Mouse (Mus musculus) midbrain, embryonic 15.5 days (tissue): ENCODE results near the gene Mrpl22. TPM values are rescaled to one million over a fixed set of nuclear protein-coding genes. Genes with fewer than 3 reads are reported as not detected.

ENCODE experiments used
- ATAC-seq: fragments of 200-750 bp; cut with Nextera tagmentation; replicated peaks from 2 replicates; pipeline ENCODE4 v1.8.0; 2017; ENCODE audit warnings: moderate TSS enrichment
- H3K27ac ChIP-seq: fragments of 300-500 bp; sonication (generic); 2 replicates; pipeline ENCODE4 v1.5.1; 2015; ENCODE audit warnings: mild to moderate bottlenecking, inconsistent platforms
- H3K27me3 ChIP-seq: fragments of 300-500 bp; sonication (generic); replicated peaks from 2 replicates; pipeline ENCODE4 v1.6.1; 2015; ENCODE audit warnings: inconsistent platforms
- H3K36me3 ChIP-seq: fragments of 300-500 bp; sonication (generic); replicated peaks from 2 replicates; pipeline ENCODE4 v1.6.1; 2015; ENCODE audit warnings: inconsistent platforms
- H3K4me1 ChIP-seq: fragments of 300-500 bp; sonication (generic); 2 replicates; pipeline ENCODE4 v1.6.1; 2015; ENCODE audit warnings: inconsistent platforms
- H3K4me2 ChIP-seq: fragments of 300-500 bp; sonication (generic); 2 replicates; pipeline ENCODE4 v1.6.1; 2015; ENCODE audit warnings: inconsistent platforms, mild to moderate bottlenecking, moderate library complexity
- H3K4me3 ChIP-seq: fragments of 300-500 bp; sonication (generic); 2 replicates; pipeline ENCODE4 v1.5.1; 2015; ENCODE audit warnings: mild to moderate bottlenecking, inconsistent platforms
- H3K9ac ChIP-seq: fragments of 300-500 bp; sonication (generic); 2 replicates; pipeline ENCODE4 v1.6.1; 2015; ENCODE audit warnings: mild to moderate bottlenecking, inconsistent platforms
- H3K9me3 ChIP-seq: fragments of 300-500 bp; sonication (generic); 2 replicates; pipeline ENCODE4 v1.6.1; 2016; ENCODE audit warnings: inconsistent platforms
- WGBS: fragments of 180-500 bp; shearing (Covaris S2); methylation state at CpG from one replicate; pipeline ENCODE4 v1.1.7; 2015; ENCODE audit warnings: mixed read lengths; 5-methylcytosine and 5-hydroxymethylcytosine counted together
- polyA plus RNA-seq: library from polyadenylated mRNA; unstranded; fragments of >200 nt; fragmentation: Nextera tagmentation; extraction: Ambion mirVana; gene quantifications from 2 replicates; pipeline ENCODE4 v1.2.1, GENCODE M21; 2015

Mrpl22 gene
- 93.1 and 95.2 TPM in 2 replicates for polyA plus RNA-seq

DNA sequence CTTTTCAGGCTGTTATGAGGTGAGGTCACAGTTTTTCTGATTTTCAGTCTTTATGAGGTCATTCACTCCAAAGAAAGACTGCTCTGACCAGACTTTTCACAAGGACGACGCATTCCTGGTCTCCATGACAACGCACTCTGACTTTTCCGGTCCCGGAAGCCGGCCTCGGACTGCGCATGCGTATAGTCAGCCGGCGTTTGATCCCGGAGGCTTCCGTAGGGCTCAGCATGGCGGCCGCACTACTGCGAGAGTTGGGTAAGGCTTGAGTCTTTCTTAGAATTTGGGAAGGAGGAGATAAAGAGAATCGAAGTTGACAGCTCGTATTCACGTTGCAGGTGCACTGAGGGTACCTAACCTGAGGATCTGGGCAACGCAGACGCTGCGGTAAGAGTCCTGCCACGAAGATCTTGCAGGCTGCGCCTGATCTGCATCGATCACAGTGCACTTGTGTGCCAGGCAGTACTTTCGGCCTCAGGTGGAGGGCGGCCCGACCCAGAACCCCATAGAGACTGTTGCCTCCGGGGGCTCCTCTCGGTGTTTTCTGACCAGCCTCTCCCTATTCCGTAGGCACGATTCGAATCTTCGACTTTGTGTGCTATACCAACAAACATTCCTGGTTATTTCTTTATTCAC lies at the start of gene Mrpl22:
Gene Mrpl22 (plus strand): TSS at position 203 of the 633 bp plus-strand sequence.
- peak within 1 kb of the TSS; percentile 63 for H3K4me2 ChIP-seq
- peak within 1 kb of the TSS; percentile 91 for H3K4me3 ChIP-seq
- under 1% methylated on average over 34 of the region's 34 CpGs for WGBS
- peaks cover 22% of the 10 kb centered on the region for H3K4me1 ChIP-seq
- H3K27ac ChIP-seq = peak within 1 kb of the TSS; percentile 79
- H3K36me3 ChIP-seq = peaks cover 27% of the 10 kb centered on the region
- no peaks in the 10 kb centered on the region for H3K27me3 ChIP-seq
- ATAC-seq = peak; percentile 75
- peak within 1 kb of the TSS; percentile 66 for H3K9ac ChIP-seq
- no peaks in the 10 kb centered on the region for H3K9me3 ChIP-seq

DNA sequence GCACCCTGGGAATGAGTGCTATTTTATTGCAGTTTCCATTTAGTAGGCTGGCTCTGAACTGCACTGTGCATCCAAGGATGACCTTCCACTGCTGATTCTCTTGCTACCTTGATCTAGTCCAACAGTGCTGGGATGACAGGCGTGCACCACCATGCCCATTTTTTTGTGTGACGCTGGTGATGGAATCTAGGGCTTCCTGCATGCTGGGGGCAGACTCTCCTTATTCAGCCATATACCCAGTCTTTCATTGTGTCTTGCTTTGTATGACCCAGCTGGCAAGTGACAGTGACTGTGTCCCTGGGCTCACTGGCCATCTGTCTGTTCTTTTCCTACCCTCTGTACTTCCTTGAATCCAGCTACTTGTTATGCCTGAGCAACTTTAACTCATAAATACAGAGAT lies 47.8 kb upstream of the Mrpl22 start:
- Histone ChIP-seq H3K4me1 (no peaks in the 10 kb centered on the region), H3K4me2 (no peak overlapping the region), H3K9ac (no peak overlapping the region), H3K4me3 (no peak overlapping the region), H3K27ac (no peak overlapping the region), H3K9me3 (no peaks in the 10 kb centered on the region), H3K36me3 (peaks cover 50% of the 10 kb centered on the region), H3K27me3 (no peaks in the 10 kb centered on the region)
- 88% methylated on average over 2 of the region's 2 CpGs for WGBS
- no peak for ATAC-seq

DNA sequence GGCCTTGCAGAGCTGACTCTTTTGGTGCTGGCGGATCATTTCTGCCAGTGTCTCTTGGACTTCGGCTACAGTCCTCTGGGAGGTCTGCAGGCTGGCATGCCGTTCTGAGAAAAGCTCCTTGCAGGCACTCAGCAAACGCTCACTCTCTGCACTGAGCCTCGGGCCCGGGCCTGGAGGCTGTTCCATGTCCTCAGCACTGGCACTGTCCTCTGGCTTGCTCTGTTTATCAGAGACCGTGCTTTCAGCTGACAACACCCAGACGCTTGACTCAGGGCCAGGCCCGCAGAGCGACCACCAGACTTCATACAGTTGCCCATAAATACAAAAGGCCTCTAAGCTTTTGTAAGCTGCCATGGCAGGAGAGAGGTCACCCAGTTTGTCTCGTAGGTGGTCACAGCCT lies 46.4 kb upstream of the Mrpl22 start:
- Histone ChIP-seq H3K27me3 (no peaks in the 10 kb centered on the region), H3K9me3 (no peaks in the 10 kb centered on the region), H3K4me3 (no peak overlapping the region), H3K9ac (no peak overlapping the region), H3K36me3 (peaks cover 54% of the 10 kb centered on the region), H3K27ac (no peak overlapping the region), H3K4me2 (no peak overlapping the region), H3K4me1 (no peaks in the 10 kb centered on the region)
- ATAC-seq = no peak
- 87% methylated on average over 11 of the region's 11 CpGs for WGBS

DNA sequence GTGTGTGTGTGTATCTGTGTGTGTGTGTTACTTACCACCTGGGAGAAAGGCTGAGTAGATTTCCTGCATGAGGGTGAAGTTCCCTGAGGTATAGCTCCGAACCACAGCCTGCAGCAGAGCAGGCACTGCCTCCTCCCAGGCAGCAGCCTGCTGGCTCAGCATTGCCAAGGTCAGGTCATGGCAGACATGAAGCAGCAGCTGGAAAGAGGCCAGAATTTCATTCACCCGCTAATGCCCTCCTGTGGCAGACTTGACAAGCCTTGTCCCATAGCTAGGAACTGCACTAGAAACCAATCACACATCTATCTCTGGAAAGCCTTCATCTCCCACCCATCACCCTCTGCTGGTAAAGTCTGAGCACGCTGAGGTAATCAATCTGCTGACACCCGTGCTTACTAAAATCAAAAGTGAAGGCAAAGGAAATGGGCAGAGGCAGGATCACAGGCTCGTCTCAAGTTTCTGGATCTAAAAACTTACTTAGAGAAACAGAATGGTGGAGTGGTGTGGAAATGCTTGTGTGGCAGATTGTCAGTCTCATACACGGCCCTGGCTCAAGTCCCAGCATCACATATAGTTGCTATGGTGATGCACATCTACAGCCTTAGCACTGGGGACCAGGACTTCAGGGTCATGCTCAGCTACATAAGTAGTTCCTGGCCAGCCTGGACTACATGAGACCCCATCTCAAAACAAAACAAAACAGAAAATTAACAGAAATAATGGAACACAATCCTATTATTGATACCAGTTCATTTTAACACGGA lies 44.9 kb upstream of the Mrpl22 start:
- WGBS = 74% methylated on average over 7 of the region's 7 CpGs
- Histone ChIP-seq H3K9me3 (no peaks in the 10 kb centered on the region), H3K27ac (no peak overlapping the region), H3K4me1 (no peaks in the 10 kb centered on the region), H3K9ac (no peak overlapping the region), H3K36me3 (peaks cover 50% of the 10 kb centered on the region), H3K4me2 (no peak overlapping the region), H3K27me3 (no peaks in the 10 kb centered on the region), H3K4me3 (no peak overlapping the region)
- no peak for ATAC-seq

DNA sequence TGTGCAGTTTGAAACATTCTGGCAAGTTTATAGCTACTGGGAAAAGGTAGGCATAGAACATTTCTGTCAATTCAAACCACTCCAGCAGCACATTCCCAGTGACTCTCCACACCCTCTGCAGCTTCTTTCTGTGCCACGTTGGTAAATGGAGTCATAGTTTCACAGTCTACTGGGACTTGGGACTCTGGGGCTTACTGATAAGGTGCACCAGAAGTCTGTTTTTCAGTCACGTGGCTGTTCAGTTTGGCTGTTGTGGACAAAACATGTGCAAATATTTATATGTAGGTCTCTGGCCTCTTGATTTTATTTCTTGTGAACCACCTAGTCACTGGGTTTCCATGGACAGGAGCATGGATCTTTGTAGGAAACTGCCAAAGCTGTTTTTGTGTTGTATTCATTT lies 43.9 kb upstream of the Mrpl22 start:
- H3K27me3 ChIP-seq = no peaks in the 10 kb centered on the region
- no peak overlapping the region for H3K27ac ChIP-seq
- H3K9me3 ChIP-seq = no peaks in the 10 kb centered on the region
- no peak overlapping the region for H3K9ac ChIP-seq
- no peak for ATAC-seq
- no peaks in the 10 kb centered on the region for H3K4me1 ChIP-seq
- H3K4me2 ChIP-seq = no peak overlapping the region
- WGBS = 85% methylated on average over 2 of the region's 2 CpGs
- no peak overlapping the region for H3K4me3 ChIP-seq
- peaks cover 55% of the 10 kb centered on the region for H3K36me3 ChIP-seq

DNA sequence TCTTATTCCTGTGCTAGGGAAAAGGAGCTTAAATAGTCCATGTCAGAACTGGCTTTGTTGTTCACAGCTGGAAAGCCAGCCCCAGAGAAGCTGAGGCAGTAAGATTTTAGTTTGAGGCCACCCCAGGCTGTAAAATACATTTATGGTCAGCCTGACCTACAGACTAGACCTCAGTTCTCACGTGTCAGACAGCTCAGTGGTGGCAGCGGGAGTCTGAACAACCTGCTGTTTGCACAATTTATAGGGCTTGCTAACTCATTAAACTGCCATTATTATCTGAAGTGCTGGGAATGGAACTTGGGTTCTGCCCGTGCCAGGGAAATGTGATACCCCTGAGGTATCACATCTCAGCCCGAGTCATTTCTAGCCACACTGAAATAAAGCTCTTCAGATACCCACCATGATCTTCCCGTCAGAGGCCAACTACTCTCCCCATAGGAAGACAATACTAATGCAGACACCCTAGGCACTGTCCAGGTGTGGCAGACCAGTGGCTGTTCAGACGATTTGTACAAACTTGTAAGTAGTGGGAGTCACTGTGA lies 42.1 kb upstream of the Mrpl22 start:
- H3K9ac ChIP-seq = no peak overlapping the region
- no peak for ATAC-seq
- H3K4me1 ChIP-seq = no peaks in the 10 kb centered on the region
- WGBS = 86% methylated on average over 6 of the region's 6 CpGs
- no peak overlapping the region for H3K27ac ChIP-seq
- H3K36me3 ChIP-seq = peaks cover 60% of the 10 kb centered on the region
- H3K27me3 ChIP-seq = no peaks in the 10 kb centered on the region
- no peaks in the 10 kb centered on the region for H3K9me3 ChIP-seq
- no peak overlapping the region for H3K4me2 ChIP-seq
- H3K4me3 ChIP-seq = no peak overlapping the region

DNA sequence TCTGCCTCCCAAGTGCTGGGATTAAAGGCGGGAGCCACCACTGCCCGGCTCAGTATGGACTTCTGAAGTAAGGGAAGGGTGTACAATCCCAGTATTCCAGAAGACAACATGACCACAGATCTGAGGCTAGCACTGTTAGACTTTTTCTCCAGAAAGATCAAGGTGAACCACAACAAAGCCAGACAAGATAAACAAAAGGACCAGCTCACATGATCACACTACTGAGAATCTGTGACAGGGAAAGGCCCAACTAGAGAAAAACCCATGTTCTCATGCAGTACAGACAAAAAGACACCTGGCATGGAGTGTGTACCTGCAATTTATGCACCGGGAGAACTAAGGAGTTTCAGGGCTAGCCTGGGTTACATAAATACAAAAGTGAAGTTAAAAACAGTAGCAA lies 39.4 kb upstream of the Mrpl22 start:
- peaks cover 67% of the 10 kb centered on the region for H3K36me3 ChIP-seq
- 97% methylated on average over 3 of the region's 3 CpGs for WGBS
- no peak overlapping the region for H3K4me3 ChIP-seq
- H3K27ac ChIP-seq = no peak overlapping the region
- no peak for ATAC-seq
- no peak overlapping the region for H3K4me2 ChIP-seq
- H3K4me1 ChIP-seq = no peaks in the 10 kb centered on the region
- H3K9ac ChIP-seq = no peak overlapping the region
- no peaks in the 10 kb centered on the region for H3K27me3 ChIP-seq
- H3K9me3 ChIP-seq = no peaks in the 10 kb centered on the region

DNA sequence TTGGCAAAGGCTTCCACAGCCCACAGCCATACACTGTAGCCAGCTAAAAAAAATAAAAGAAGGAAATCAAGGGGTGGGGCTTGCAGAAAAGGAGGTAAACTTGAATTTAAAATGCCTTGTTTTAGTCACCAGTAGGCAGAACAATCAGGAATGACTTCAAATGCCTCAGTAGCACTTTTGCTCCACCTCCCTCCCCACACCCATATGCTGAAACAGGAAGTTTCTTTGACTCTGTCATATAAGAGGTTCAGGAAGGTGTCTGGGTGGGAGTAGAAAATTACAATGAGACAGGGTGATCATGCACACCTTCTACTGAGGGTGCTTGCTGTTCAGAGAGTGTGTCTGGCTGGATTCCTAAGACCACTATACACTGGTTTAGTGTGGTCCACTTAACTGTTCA lies 36.6 kb upstream of the Mrpl22 start:
- no peak overlapping the region for H3K4me2 ChIP-seq
- H3K4me3 ChIP-seq = no peak overlapping the region
- H3K27me3 ChIP-seq = no peaks in the 10 kb centered on the region
- ATAC-seq = no peak
- no peaks in the 10 kb centered on the region for H3K4me1 ChIP-seq
- no peaks in the 10 kb centered on the region for H3K9me3 ChIP-seq
- H3K36me3 ChIP-seq = peaks cover 59% of the 10 kb centered on the region
- no peak overlapping the region for H3K9ac ChIP-seq
- H3K27ac ChIP-seq = no peak overlapping the region

DNA sequence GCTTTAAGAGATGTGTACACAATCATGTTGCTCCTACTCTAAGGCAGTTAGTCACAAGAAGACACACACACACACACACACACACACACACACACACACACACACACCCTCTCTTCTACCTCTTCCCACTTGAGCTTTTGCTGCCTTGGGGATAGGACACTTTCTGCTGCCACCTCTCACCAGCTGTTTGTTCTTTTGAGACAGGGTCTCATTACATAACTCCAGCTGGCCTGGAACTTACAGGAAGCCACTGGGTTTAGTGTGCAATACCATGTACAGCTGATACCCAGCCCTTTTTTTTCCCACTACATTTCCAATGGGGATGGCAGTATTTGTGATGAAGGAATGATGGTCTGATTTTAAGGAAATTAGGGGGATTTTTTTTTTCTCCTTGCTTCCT lies 36.2 kb upstream of the Mrpl22 start:
- Histone ChIP-seq H3K9ac (no peak overlapping the region), H3K4me1 (no peaks in the 10 kb centered on the region), H3K9me3 (no peaks in the 10 kb centered on the region), H3K27ac (no peak overlapping the region), H3K4me2 (no peak overlapping the region), H3K27me3 (no peaks in the 10 kb centered on the region), H3K36me3 (peaks cover 57% of the 10 kb centered on the region), H3K4me3 (no peak overlapping the region)
- no peak for ATAC-seq

DNA sequence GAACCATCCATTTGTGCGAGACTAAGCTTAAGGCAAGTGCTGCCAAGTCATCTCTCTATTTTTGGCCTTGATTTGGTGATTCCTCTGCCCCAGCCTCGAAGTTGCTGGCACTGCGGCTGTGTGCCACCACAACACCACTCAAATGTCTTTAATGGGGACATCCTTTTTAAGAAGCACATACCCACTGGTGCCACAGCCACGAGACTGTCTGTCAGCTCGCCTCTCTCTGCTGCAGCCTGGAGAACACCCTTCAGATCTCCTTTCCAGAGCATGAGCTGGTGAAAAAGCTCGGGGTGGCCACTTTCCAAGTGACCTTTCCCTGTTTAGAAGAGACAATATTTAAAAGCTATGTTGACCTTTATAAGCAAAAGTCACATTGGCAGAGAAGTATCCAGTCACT lies 34.8 kb upstream of the Mrpl22 start:
- no peaks in the 10 kb centered on the region for H3K9me3 ChIP-seq
- H3K27ac ChIP-seq = no peak overlapping the region
- no peak overlapping the region for H3K4me2 ChIP-seq
- peaks cover 57% of the 10 kb centered on the region for H3K36me3 ChIP-seq
- no peak for ATAC-seq
- no peaks in the 10 kb centered on the region for H3K4me1 ChIP-seq
- WGBS = 94% methylated on average over 6 of the region's 6 CpGs
- H3K27me3 ChIP-seq = no peaks in the 10 kb centered on the region
- no peak overlapping the region for H3K4me3 ChIP-seq
- no peak overlapping the region for H3K9ac ChIP-seq

DNA sequence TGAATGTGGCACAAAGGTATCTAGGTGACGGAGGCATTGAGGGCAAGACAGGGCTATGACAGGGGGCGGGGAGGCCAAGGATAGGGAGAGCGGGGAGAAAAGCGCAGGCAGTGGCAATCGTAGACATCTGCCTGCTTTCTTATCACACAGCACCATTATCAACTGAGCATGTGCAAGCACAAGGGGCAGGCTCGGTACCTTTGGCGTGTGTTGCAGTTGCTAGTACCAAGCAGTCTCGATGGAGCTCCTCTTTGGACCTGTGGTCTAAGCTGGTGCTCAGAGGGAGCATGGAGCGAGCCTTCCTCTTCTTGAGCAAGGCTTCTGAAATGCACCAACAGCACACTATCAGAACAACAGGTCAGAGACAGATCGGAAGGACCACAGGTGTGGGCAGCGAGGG lies 32.6 kb upstream of the Mrpl22 start:
- no peak overlapping the region for H3K9ac ChIP-seq

DNA sequence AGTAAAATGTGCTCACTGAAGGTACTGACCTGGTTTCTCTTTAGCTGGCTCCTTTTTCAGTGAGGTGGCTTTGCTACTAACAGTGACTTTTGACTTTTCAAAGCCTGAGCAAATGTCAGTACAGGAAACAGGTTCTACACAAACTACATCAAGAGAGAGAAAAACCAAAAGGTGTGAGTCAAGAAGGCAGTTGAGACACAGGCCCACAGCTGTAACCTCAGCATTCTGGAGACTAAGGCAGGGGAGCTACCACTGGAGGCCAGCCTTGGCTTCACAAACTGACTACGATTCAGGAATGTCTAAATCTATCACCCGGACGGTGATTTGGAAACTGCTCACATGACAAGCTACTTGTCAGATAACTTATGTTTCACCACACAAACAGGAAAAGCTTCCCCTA lies 32.0 kb upstream of the Mrpl22 start:
- H3K27me3 ChIP-seq = no peaks in the 10 kb centered on the region
- no peaks in the 10 kb centered on the region for H3K4me1 ChIP-seq
- no peak overlapping the region for H3K4me3 ChIP-seq
- H3K4me2 ChIP-seq = no peak overlapping the region
- ATAC-seq = no peak
- no peak overlapping the region for H3K27ac ChIP-seq
- 84% methylated on average over 3 of the region's 3 CpGs for WGBS
- no peaks in the 10 kb centered on the region for H3K9me3 ChIP-seq
- peaks cover 51% of the 10 kb centered on the region for H3K36me3 ChIP-seq
- no peak overlapping the region for H3K9ac ChIP-seq

More for the DNA sequence above, 32.6 kb upstream of the Mrpl22 start:
- Histone ChIP-seq H3K4me3 (no peak overlapping the region), H3K4me2 (no peak overlapping the region), H3K27me3 (no peaks in the 10 kb centered on the region), H3K27ac (no peak overlapping the region), H3K4me1 (no peaks in the 10 kb centered on the region), H3K36me3 (peaks cover 52% of the 10 kb centered on the region), H3K9me3 (no peaks in the 10 kb centered on the region)
- ATAC-seq = no peak
- WGBS = 73% methylated on average over 11 of the region's 11 CpGs
